Mouse (Mus musculus) hindbrain, embryonic 15.5 days (tissue): ENCODE data around the gene Dab2. TPM values are rescaled to one million over a fixed set of nuclear protein-coding genes. Genes with fewer than 3 reads are reported as not detected.
A peak's percentile ranks its signal among the peaks of the same experiment; 100 is the strongest.

Experiments
- ATAC-seq: fragments of 200-750 bp; cut with Nextera tagmentation; 2 replicates; pipeline ENCODE4 v1.8.0; 2017; ENCODE audit warnings: low read depth, moderate number of reproducible peaks, moderate TSS enrichment; ENCODE audit not compliant: low FRiP score
- H3K27ac ChIP-seq: fragments of 300-500 bp; sonication (generic); replicated peaks from 2 replicates; pipeline ENCODE4 v1.5.1; 2015; ENCODE audit warnings: mild to moderate bottlenecking, inconsistent platforms
- H3K27me3 ChIP-seq: fragments of 300-500 bp; sonication (generic); 2 replicates; pipeline ENCODE4 v1.6.1; 2015; ENCODE audit warnings: control low read depth, inconsistent platforms
- H3K36me3 ChIP-seq: fragments of 300-500 bp; sonication (generic); 2 replicates; pipeline ENCODE4 v1.6.1; 2015; ENCODE audit warnings: control low read depth, inconsistent platforms
- H3K4me1 ChIP-seq: fragments of 300-500 bp; sonication (generic); replicated peaks from 2 replicates; pipeline ENCODE4 v1.6.1; 2015; ENCODE audit warnings: control low read depth, inconsistent platforms
- H3K4me2 ChIP-seq: fragments of 300-500 bp; sonication (generic); 2 replicates; pipeline ENCODE4 v1.6.1; 2015; ENCODE audit warnings: moderate library complexity, mild to moderate bottlenecking, inconsistent platforms
- H3K4me3 ChIP-seq: fragments of 300-500 bp; sonication (generic); 2 replicates; pipeline ENCODE4 v1.5.1; 2015; ENCODE audit warnings: mild to moderate bottlenecking, inconsistent platforms
- H3K9ac ChIP-seq: fragments of 300-500 bp; sonication (generic); 2 replicates; pipeline ENCODE4 v1.6.1; 2015; ENCODE audit warnings: inconsistent platforms
- H3K9me3 ChIP-seq: fragments of 300-500 bp; sonication (generic); 2 replicates; pipeline ENCODE4 v1.6.1; 2016; ENCODE audit warnings: control low read depth, inconsistent platforms
- WGBS: fragments of 180-500 bp; shearing (Covaris S2); methylation state at CpG from one replicate; pipeline ENCODE4 v1.1.7; 2015; 5-methylcytosine and 5-hydroxymethylcytosine counted together
- polyA plus RNA-seq: library from polyadenylated mRNA; unstranded; fragments of >200 nt; fragmentation: Nextera tagmentation; extraction: Ambion mirVana; gene quantifications from 2 replicates; pipeline ENCODE4 v1.2.1, GENCODE M21; 2015

Dab2 gene
- polyA plus RNA-seq, 1 experiment from 2014 or later = 20.3 TPM

DNA sequence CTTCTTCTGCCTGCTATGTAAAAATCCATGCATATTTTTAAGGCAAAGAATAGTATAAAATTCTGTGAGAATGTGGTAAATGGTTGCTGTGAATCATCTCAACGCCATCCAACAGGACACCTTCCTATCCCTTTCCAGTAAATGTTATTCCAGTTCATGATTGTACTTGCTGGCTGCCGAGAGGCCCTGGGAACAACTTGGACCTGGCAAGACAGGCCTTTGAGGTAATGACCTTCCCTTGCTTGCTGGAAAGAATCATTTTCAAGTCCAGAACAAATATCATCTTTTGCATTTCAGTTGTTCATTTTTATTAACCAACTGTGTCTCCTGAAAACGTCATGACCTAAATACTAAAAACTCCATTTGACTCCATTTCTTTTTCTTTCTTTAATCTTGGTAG, 862 bp upstream of the Dab2 start:
- H3K4me1 ChIP-seq = no peaks in the 10 kb centered on the region
- 92% methylated on average over 3 of the region's 3 CpGs for WGBS
- H3K27ac ChIP-seq = no peak overlapping the region
- H3K4me2 ChIP-seq = no peak overlapping the region
- no peaks in the 10 kb centered on the region for H3K27me3 ChIP-seq
- no peak for ATAC-seq
- H3K36me3 ChIP-seq = no peaks in the 10 kb centered on the region
- no peaks in the 10 kb centered on the region for H3K9me3 ChIP-seq
- H3K9ac ChIP-seq = no peak overlapping the region
- H3K4me3 ChIP-seq = no peak overlapping the region

- H3K27ac ChIP-seq = no peak overlapping the region
- H3K36me3 ChIP-seq = no peaks in the 10 kb centered on the region
- no peaks in the 10 kb centered on the region for H3K9me3 ChIP-seq
- no peaks in the 10 kb centered on the region for H3K27me3 ChIP-seq
- no peak overlapping the region for H3K4me2 ChIP-seq
- no peak overlapping the region for H3K9ac ChIP-seq
- ATAC-seq = no peak
- H3K4me3 ChIP-seq = no peak overlapping the region
- H3K4me1 ChIP-seq = no peaks in the 10 kb centered on the region
- WGBS = 84% methylated on average over 4 of the region's 4 CpGs
Measured at GRCm38 (mm10) chr15:6302219-6302618, 2.6 kb downstream of the Dab2 start.

DNA sequence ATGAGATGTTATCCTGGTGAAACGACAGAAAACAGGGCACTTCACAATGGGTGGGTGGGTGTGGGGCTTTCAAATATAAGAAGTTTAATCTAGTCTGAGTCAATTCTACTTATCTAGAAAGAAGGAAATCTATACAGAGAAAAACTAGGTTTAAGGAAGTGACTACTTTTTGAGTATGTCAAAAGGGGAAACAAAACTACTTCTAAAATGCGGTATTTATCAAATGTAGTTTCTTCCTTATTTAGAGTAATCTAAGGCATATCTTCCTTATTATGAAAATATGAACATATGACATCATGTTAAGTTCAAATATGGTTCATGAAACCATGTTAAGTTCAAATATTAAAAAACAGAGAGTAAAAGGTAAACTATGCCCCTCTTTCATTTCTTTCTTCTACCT, 4.2 kb downstream of the Dab2 start:
- no peak for ATAC-seq
- Histone ChIP-seq H3K9me3 (no peaks in the 10 kb centered on the region), H3K4me1 (no peaks in the 10 kb centered on the region), H3K27me3 (no peaks in the 10 kb centered on the region), H3K36me3 (no peaks in the 10 kb centered on the region), H3K4me2 (no peak overlapping the region), H3K4me3 (no peak overlapping the region), H3K9ac (no peak overlapping the region), H3K27ac (no peak overlapping the region)
- 79% methylated on average over 2 of the region's 2 CpGs for WGBS

GRCm38 (mm10) chr15:6309633-6310032, 10.0 kb downstream of the Dab2 start:
- ATAC-seq = no peak
- Histone ChIP-seq H3K4me3 (no peak overlapping the region), H3K27me3 (no peaks in the 10 kb centered on the region), H3K27ac (no peak overlapping the region), H3K4me2 (no peak overlapping the region), H3K9me3 (no peaks in the 10 kb centered on the region), H3K36me3 (no peaks in the 10 kb centered on the region), H3K4me1 (no peaks in the 10 kb centered on the region), H3K9ac (no peak overlapping the region)
- 88% methylated on average over 3 of the region's 3 CpGs for WGBS

- ATAC-seq = no peak
- Histone ChIP-seq H3K36me3 (no peaks in the 10 kb centered on the region), H3K27ac (no peak overlapping the region), H3K9ac (no peak overlapping the region), H3K27me3 (no peaks in the 10 kb centered on the region), H3K4me1 (no peaks in the 10 kb centered on the region), H3K9me3 (no peaks in the 10 kb centered on the region), H3K4me2 (no peak overlapping the region), H3K4me3 (no peak overlapping the region)
- 76% methylated on average over 4 of the region's 4 CpGs for WGBS
Measured at GRCm38 (mm10) chr15:6310417-6310816, 10.8 kb downstream of the Dab2 start.

DNA sequence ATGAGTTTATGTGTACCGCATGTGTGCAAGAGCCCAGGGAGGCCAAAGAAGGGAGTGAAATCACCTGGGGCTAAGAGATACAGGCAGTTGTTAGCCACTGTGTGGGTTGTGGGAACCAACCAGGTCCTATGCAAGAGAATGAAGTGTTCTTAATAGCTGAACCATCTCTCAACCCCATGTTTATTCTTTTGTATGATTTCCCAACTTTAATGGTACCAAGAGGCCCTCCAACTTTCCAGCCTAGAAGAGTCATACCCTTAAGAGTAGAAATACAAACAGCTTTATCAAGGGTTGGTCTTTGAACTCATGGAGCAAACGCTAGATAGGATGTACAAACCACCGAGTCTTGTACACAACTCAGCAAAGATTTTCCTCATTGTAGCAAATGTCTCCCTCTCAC, 12.8 kb downstream of the Dab2 start:
- Histone ChIP-seq H3K4me3 (no peak overlapping the region), H3K9ac (no peak overlapping the region), H3K4me1 (no peaks in the 10 kb centered on the region), H3K4me2 (no peak overlapping the region), H3K27me3 (no peaks in the 10 kb centered on the region), H3K36me3 (no peaks in the 10 kb centered on the region), H3K27ac (no peak overlapping the region), H3K9me3 (no peaks in the 10 kb centered on the region)
- ATAC-seq = no peak
- 88% methylated on average over 3 of the region's 3 CpGs for WGBS

- WGBS = 92% methylated on average over 6 of the region's 6 CpGs
Measured at GRCm38 (mm10) chr15:6319352-6319751, 19.8 kb downstream of the Dab2 start.

DNA sequence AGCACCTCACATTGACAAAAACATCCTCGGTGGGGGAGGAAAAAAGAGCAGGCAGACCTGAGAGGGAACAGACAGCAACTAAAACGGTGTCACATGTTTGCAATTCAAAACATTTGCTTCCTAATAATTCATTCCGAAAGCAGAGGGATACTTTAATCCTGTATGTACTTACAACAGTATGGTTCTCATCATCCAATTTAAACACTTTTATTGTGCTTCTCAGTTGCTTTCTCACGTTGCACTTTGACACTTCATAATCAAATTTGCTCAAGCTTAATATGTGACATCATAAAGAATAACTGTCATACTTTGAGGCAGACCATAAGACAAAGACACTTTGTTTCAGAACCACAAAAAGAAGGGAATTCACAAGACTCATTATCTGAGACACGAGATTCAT, 20.9 kb downstream of the Dab2 start:
- no peaks in the 10 kb centered on the region for H3K36me3 ChIP-seq
- H3K27ac ChIP-seq = no peak overlapping the region
- no peaks in the 10 kb centered on the region for H3K27me3 ChIP-seq
- H3K4me3 ChIP-seq = no peak overlapping the region
- H3K9me3 ChIP-seq = no peaks in the 10 kb centered on the region
- H3K4me1 ChIP-seq = no peaks in the 10 kb centered on the region
- 61% methylated on average over 5 of the region's 5 CpGs for WGBS
- no peak overlapping the region for H3K9ac ChIP-seq
- no peak overlapping the region for H3K4me2 ChIP-seq
- ATAC-seq = no peak

More at GRCm38 (mm10) chr15:6319352-6319751, 19.8 kb downstream of the Dab2 start:
- no peak overlapping the region for H3K9ac ChIP-seq
- no peaks in the 10 kb centered on the region for H3K27me3 ChIP-seq
- no peaks in the 10 kb centered on the region for H3K9me3 ChIP-seq
- no peaks in the 10 kb centered on the region for H3K4me1 ChIP-seq
- H3K4me2 ChIP-seq = no peak overlapping the region
- no peak for ATAC-seq
- H3K4me3 ChIP-seq = no peak overlapping the region
- H3K36me3 ChIP-seq = no peaks in the 10 kb centered on the region
- H3K27ac ChIP-seq = no peak overlapping the region

DNA sequence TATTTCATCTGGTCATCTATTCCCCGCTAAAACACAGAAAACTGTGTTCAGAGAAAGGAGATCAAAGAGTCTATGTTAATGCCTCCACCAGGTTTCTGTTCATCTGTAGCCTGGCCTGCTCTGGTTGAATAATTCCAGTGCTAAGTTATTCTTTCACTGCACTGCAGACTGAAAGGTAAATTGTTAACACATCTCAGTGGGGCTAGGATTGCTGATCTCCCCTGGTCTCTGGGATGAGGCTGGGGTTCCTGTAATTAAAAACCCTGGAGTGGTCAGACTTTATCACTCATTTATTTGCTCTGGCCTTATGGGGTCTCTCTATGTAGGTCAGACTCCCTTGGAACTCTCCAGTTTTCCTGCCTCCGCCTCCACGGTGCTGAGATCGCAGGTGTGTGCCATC, 21.7 kb downstream of the Dab2 start:
- H3K9ac ChIP-seq = no peak overlapping the region

DNA sequence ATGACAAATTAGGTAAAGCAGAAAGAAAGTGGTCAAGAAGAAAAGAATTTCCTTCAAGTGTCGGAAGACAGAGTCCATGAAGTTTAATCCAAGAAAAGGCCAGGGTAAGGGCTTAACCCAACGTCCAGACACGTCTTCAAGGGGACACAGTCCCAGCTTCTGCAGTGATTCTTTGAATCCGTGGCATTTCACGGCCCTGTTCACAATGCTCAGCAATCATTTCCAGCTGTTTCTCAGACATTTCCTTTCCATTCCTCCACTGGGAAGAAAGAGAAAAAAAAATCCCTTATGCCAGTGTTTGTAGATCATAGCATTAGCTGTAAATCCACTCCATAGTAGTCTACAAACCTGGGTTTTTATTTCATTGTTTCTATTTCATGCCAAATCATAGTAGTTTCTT, 22.7 kb downstream of the Dab2 start:
- no peak for ATAC-seq
- WGBS = 51% methylated on average over 5 of the region's 5 CpGs
- H3K4me2 ChIP-seq = no peak overlapping the region
- no peaks in the 10 kb centered on the region for H3K27me3 ChIP-seq
- H3K9me3 ChIP-seq = no peaks in the 10 kb centered on the region
- no peak overlapping the region for H3K4me3 ChIP-seq
- H3K9ac ChIP-seq = no peak overlapping the region
- H3K27ac ChIP-seq = no peak overlapping the region
- H3K36me3 ChIP-seq = no peaks in the 10 kb centered on the region
- no peaks in the 10 kb centered on the region for H3K4me1 ChIP-seq

More for the DNA sequence above, 21.7 kb downstream of the Dab2 start:
- Histone ChIP-seq H3K27ac (no peak overlapping the region), H3K36me3 (no peaks in the 10 kb centered on the region), H3K4me3 (no peak overlapping the region), H3K4me1 (no peaks in the 10 kb centered on the region), H3K4me2 (no peak overlapping the region), H3K9me3 (no peaks in the 10 kb centered on the region), H3K27me3 (no peaks in the 10 kb centered on the region)
- 93% methylated on average over 4 of the region's 4 CpGs for WGBS
- no peak for ATAC-seq

DNA sequence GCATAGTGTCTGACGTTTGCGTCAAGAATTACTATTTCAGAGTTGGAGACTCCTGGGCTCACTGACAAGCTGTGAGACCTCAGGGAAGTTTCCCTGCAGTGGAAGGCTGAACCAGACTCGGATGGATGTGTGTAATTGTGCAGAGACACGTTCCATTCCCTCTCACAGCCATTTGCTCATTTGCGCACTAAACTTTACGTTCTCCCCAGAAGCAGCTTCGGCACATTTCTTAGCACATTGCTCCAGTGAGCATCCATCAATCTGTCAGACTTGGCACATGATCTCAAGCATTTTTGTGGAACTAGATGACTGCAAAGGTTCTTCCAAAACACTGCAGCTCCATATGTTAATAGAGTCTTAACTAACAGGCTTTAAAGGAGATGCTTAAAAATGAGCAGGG, 24.0 kb downstream of the Dab2 start:
- H3K9me3 ChIP-seq = no peaks in the 10 kb centered on the region
- peak; percentile 54; the same call in 1 of the 2 replicates for ATAC-seq
- H3K4me3 ChIP-seq = no peak overlapping the region
- H3K27ac ChIP-seq = no peak overlapping the region
- H3K27me3 ChIP-seq = no peaks in the 10 kb centered on the region
- H3K4me1 ChIP-seq = no peaks in the 10 kb centered on the region
- no peak overlapping the region for H3K4me2 ChIP-seq
- 69% methylated on average over 7 of the region's 7 CpGs for WGBS
- H3K9ac ChIP-seq = no peak overlapping the region
- no peaks in the 10 kb centered on the region for H3K36me3 ChIP-seq

DNA sequence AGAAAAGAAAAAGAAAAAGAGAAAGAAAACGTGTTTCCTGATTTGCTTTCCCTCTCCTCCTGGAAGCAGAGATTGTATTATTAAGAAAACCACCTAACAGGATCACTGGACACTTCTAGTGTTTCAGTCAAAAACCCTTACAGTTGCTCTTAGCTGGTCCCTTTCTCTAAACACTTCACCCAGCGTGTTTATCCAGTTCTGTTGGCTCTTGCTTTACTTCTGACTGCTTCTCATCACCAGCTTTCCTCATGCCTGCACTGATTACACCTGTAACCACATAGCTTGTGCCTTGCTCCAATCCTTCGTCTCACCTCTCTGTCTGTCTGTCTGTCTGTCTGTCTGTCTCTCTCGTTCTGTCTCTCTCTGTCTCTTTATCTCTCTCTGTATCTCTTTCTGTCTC, 25.9 kb downstream of the Dab2 start:
- Histone ChIP-seq H3K4me3 (no peak overlapping the region), H3K36me3 (no peaks in the 10 kb centered on the region), H3K9ac (no peak overlapping the region), H3K4me1 (no peaks in the 10 kb centered on the region), H3K27ac (no peak overlapping the region), H3K4me2 (no peak overlapping the region), H3K9me3 (no peaks in the 10 kb centered on the region), H3K27me3 (no peaks in the 10 kb centered on the region)
- no peak for ATAC-seq
- 92% methylated on average over 4 of the region's 4 CpGs for WGBS

- Histone ChIP-seq H3K36me3 (no peaks in the 10 kb centered on the region), H3K4me3 (no peak overlapping the region), H3K27me3 (no peaks in the 10 kb centered on the region), H3K4me2 (no peak overlapping the region), H3K9me3 (no peaks in the 10 kb centered on the region), H3K9ac (no peak overlapping the region), H3K4me1 (no peaks in the 10 kb centered on the region), H3K27ac (no peak overlapping the region)
- ATAC-seq = no peak
- WGBS = 78% methylated on average over 4 of the region's 4 CpGs
Measured at GRCm38 (mm10) chr15:6326011-6326410, 26.4 kb downstream of the Dab2 start.
